Mouse (Mus musculus) CH12.LX (cell line): ENCODE results near the gene Ttll6. TPM values are rescaled to one million over a fixed set of nuclear protein-coding genes. Genes with fewer than 3 reads are reported as not detected.
A peak's percentile ranks its signal among the peaks of the same experiment; 100 is the strongest.

Experiments used
- DNase-seq: peaks from one replicate; pipeline ENCODE4 v3.0.0-alpha.2; 2013; ENCODE audit errors: extremely low read depth
- H3K27ac ChIP-seq: 2 replicates; pipeline ENCODE4 v1.5.1; 2012; ENCODE audit warnings: low read depth, mild to moderate bottlenecking, control low read depth, moderate library complexity; ENCODE audit not compliant: insufficient read depth
- H3K27me3 ChIP-seq: replicated peaks from 2 replicates; pipeline ENCODE3; 2012; ENCODE audit warnings: inconsistent platforms
- H3K36me3 ChIP-seq, 2 experiments: replicated peaks in 1 of 2; 2 replicates each; pipeline versions ENCODE3 to v1.6.1; 2012; ENCODE audit warnings: inconsistent platforms in 1 of 2, low read length in 1 of 2, mild to moderate bottlenecking in 1 of 2, mixed read lengths in 1 of 2, moderate library complexity in 1 of 2; ENCODE audit not compliant: control insufficient read depth in 1 of 2, insufficient read depth in 1 of 2
- H3K4me1 ChIP-seq, 2 experiments: 2 replicates each; pipeline ENCODE4 v1.6.1; 2012; ENCODE audit warnings: inconsistent platforms in 1 of 2, moderate library complexity in 1 of 2; ENCODE audit not compliant: insufficient read depth in 2 of 2, control insufficient read depth in 1 of 2
- H3K4me2 ChIP-seq: 2 replicates; pipeline ENCODE4 v1.6.1; 2012; ENCODE audit warnings: low read depth, mild to moderate bottlenecking, control low read depth; ENCODE audit not compliant: poor library complexity, insufficient read depth, severe bottlenecking
- H3K4me3 ChIP-seq, 3 experiments: fragments of 150-350 bp in 1 of 3; sonication (generic) in 1 of 3; replicated peaks in 1 of 3; 2 replicates each; pipeline versions ENCODE3 to v1.5.1; 2011 to 2012; ENCODE audit warnings: low read depth in 2 of 3, low read length in 2 of 3, mild to moderate bottlenecking in 2 of 3, moderate library complexity in 2 of 3, control low read depth in 1 of 3, improper control_type of control experiment in 1 of 3, inconsistent platforms in 1 of 3, mixed read lengths in 1 of 3; ENCODE audit not compliant: poor library complexity in 1 of 3
- H3K79me2 ChIP-seq: replicated peaks from 2 replicates; pipeline ENCODE4 v1.6.1; 2012; ENCODE audit warnings: mild to moderate bottlenecking, moderate library complexity; ENCODE audit not compliant: control insufficient read depth, poor library complexity, insufficient read depth, severe bottlenecking; ENCODE audit errors: extremely low read depth
- H3K9ac ChIP-seq: 2 replicates; pipeline ENCODE4 v1.6.1; 2012; ENCODE audit warnings: low read depth, mild to moderate bottlenecking, control low read depth, moderate library complexity; ENCODE audit not compliant: insufficient read depth
- H3K9me3 ChIP-seq: replicated peaks from 2 replicates; pipeline ENCODE3; 2012; ENCODE audit warnings: low read length, inconsistent platforms, mixed read lengths
- BHLHE40 ChIP-seq: IDR thresholded peaks from 2 replicates; pipeline ENCODE4 v1.6.1; 2011; ENCODE audit warnings: mild to moderate bottlenecking, low read depth, low read length, improper control_type of control experiment
- CHD1 ChIP-seq: IDR thresholded peaks from 2 replicates; pipeline ENCODE4 v1.6.1; 2012; ENCODE audit warnings: low read depth, low read length, improper control_type of control experiment, inconsistent platforms
- CHD2 ChIP-seq: IDR thresholded peaks from 2 replicates; pipeline ENCODE4 v1.6.1; 2011; ENCODE audit warnings: low read length, improper control_type of control experiment
- CTCF ChIP-seq, 2 experiments: IDR thresholded peaks in 1 of 2; conservative IDR thresholded peaks in 1 of 2; 2 replicates each; pipeline ENCODE4 v1.5.1; 2011 to 2012; ENCODE audit warnings: low read depth in 2 of 2, low read length in 2 of 2, improper control_type of control experiment in 1 of 2, inconsistent platforms in 1 of 2, mild to moderate bottlenecking in 1 of 2, moderate library complexity in 1 of 2
- E2F4 ChIP-seq: IDR thresholded peaks from 2 replicates; pipeline ENCODE4 v1.6.1; 2011; ENCODE audit warnings: low read depth, low read length, improper control_type of control experiment; ENCODE audit not compliant: insufficient replicate concordance
- ELF1 ChIP-seq: IDR thresholded peaks from 2 replicates; pipeline ENCODE4 v1.6.1; 2014; ENCODE audit warnings: low read depth, mild to moderate bottlenecking, inconsistent platforms, low read length, improper control_type of control experiment
- EP300 ChIP-seq: IDR thresholded peaks from 2 replicates; pipeline ENCODE4 v1.6.1; 2011; ENCODE audit warnings: low read length, improper control_type of control experiment
- ETS1 ChIP-seq: conservative IDR thresholded peaks from 2 replicates; pipeline ENCODE4 v1.6.1; 2012; ENCODE audit warnings: low read depth, mild to moderate bottlenecking, inconsistent platforms, low read length, improper control_type of control experiment, moderate library complexity
- GABPA ChIP-seq: IDR thresholded peaks from 2 replicates; pipeline ENCODE4 v1.6.1; 2012; ENCODE audit warnings: low read depth, low read length, improper control_type of control experiment, inconsistent platforms; ENCODE audit not compliant: insufficient replicate concordance
- HCFC1 ChIP-seq: IDR thresholded peaks from 2 replicates; pipeline ENCODE4 v1.6.1; 2012; ENCODE audit warnings: low read depth, mild to moderate bottlenecking, inconsistent platforms, low read length, improper control_type of control experiment
- IRF4 ChIP-seq: IDR thresholded peaks from 2 replicates; pipeline ENCODE4 v1.6.1; 2014; ENCODE audit warnings: low read depth, mild to moderate bottlenecking, inconsistent platforms, low read length, improper control_type of control experiment
- JUND ChIP-seq: conservative IDR thresholded peaks from 2 replicates; pipeline ENCODE4 v1.6.1; 2011; ENCODE audit warnings: low read depth, low read length, improper control_type of control experiment
- KAT2A ChIP-seq: IDR thresholded peaks from 2 replicates; pipeline ENCODE4 v1.6.1; 2012; ENCODE audit warnings: low read length, improper control_type of control experiment, inconsistent platforms; ENCODE audit not compliant: insufficient replicate concordance
- MAFK ChIP-seq: IDR thresholded peaks from 2 replicates; pipeline ENCODE4 v1.6.1; 2011; ENCODE audit warnings: low read length, improper control_type of control experiment; ENCODE audit not compliant: insufficient replicate concordance
- MAX ChIP-seq: IDR thresholded peaks from 2 replicates; pipeline ENCODE4 v1.6.1; 2011; ENCODE audit warnings: low read length, improper control_type of control experiment
- MAZ ChIP-seq: IDR thresholded peaks from 2 replicates; pipeline ENCODE4 v1.6.1; 2012; ENCODE audit warnings: low read depth, mild to moderate bottlenecking, inconsistent platforms, low read length, improper control_type of control experiment, moderate library complexity
- MEF2A ChIP-seq: IDR thresholded peaks from 2 replicates; pipeline ENCODE4 v1.6.1; 2014; ENCODE audit warnings: low read depth, mild to moderate bottlenecking, inconsistent platforms, low read length, improper control_type of control experiment, borderline replicate concordance
- MXI1 ChIP-seq: IDR thresholded peaks from 2 replicates; pipeline ENCODE4 v1.6.1; 2011; ENCODE audit warnings: mild to moderate bottlenecking, low read depth, low read length, improper control_type of control experiment
- MYC ChIP-seq: IDR thresholded peaks from 2 replicates; pipeline ENCODE4 v1.6.1; 2011; ENCODE audit warnings: low read depth, mild to moderate bottlenecking, improper control_type of control experiment, low read length
- NELFE ChIP-seq: IDR thresholded peaks from 2 replicates; pipeline ENCODE4 v1.6.1; 2011; ENCODE audit warnings: low read depth, low read length, improper control_type of control experiment
- NRF1 ChIP-seq: IDR thresholded peaks from 2 replicates; pipeline ENCODE4 v1.6.1; 2014; ENCODE audit warnings: low read depth, mild to moderate bottlenecking, inconsistent platforms, low read length, improper control_type of control experiment, moderate library complexity
- POLR2A ChIP-seq: IDR thresholded peaks from 2 replicates; pipeline ENCODE4 v1.6.1; 2011; ENCODE audit warnings: low read depth, mild to moderate bottlenecking, improper control_type of control experiment, low read length
- POLR2AphosphoS2 ChIP-seq: IDR thresholded peaks from 2 replicates; pipeline ENCODE4 v1.6.1; 2011; ENCODE audit warnings: low read depth, low read length, improper control_type of control experiment
- RCOR1 ChIP-seq: conservative IDR thresholded peaks from 2 replicates; pipeline ENCODE4 v1.6.1; 2012; ENCODE audit warnings: low read depth, mild to moderate bottlenecking, inconsistent platforms, low read length, improper control_type of control experiment
- SIN3A ChIP-seq: IDR thresholded peaks from 2 replicates; pipeline ENCODE4 v1.6.1; 2012; ENCODE audit warnings: low read length, improper control_type of control experiment, inconsistent platforms
- TBP ChIP-seq: conservative IDR thresholded peaks from 2 replicates; pipeline ENCODE4 v1.6.1; 2011; ENCODE audit warnings: low read depth, low read length, improper control_type of control experiment
- TCF12 ChIP-seq: IDR thresholded peaks from 2 replicates; pipeline ENCODE4 v1.6.1; 2014; ENCODE audit warnings: low read depth, mild to moderate bottlenecking, inconsistent platforms, low read length, improper control_type of control experiment
- USF1 ChIP-seq: IDR thresholded peaks from 2 replicates; pipeline ENCODE4 v1.6.1; 2014; ENCODE audit warnings: low read depth, mild to moderate bottlenecking, inconsistent platforms, low read length, improper control_type of control experiment
- ZC3H11A ChIP-seq: IDR thresholded peaks from 2 replicates; pipeline ENCODE4 v1.6.1; 2012; ENCODE audit warnings: low read depth, mild to moderate bottlenecking, inconsistent platforms, low read length, improper control_type of control experiment
- ZMIZ1 ChIP-seq: IDR thresholded peaks from 2 replicates; pipeline ENCODE4 v1.6.1; 2012; ENCODE audit warnings: low read depth, mild to moderate bottlenecking, inconsistent platforms, low read length, improper control_type of control experiment
- ZNF384 ChIP-seq: IDR thresholded peaks from 2 replicates; pipeline ENCODE4 v1.6.1; 2012; ENCODE audit warnings: low read depth, low read length, improper control_type of control experiment, inconsistent platforms
- dilution Hi-C: fragments of 300-500 bp; cut with MboI; formaldehyde crosslinking; loops from 2 replicates; pipeline ENCODE4 v1.14.3; 2020; ENCODE audit warnings: low sequenced_read_pairs; ENCODE audit not compliant: extremely low pct_unique_long_range_greater_than_20kb, extremely low pct_ligation_motif_present
- in situ Hi-C: fragments of 300-500 bp; cut with MboI; formaldehyde crosslinking; loops from 3 replicates; pipeline ENCODE4 v1.14.3; 2019; ENCODE audit warnings: low sequenced_read_pairs, low pct_ligation_motif_present, low pct_unique_long_range_greater_than_20kb, mixed read lengths
- polyA plus RNA-seq: library from polyadenylated mRNA; unstranded; fragments of >175 nt; gene quantifications from 2 replicates; pipeline ENCODE4 v1.2.1, GENCODE M21; 2012; ENCODE audit warnings: low read depth; ENCODE audit not compliant: insufficient read length
- total RNA-seq, 2 experiments: library from RNA; depleted of rRNA; stranded (reverse); fragments of 300-350 nt in 1 of 2; fragments of >200 nt in 1 of 2; gene quantifications; 2 replicates each; pipeline ENCODE4 v1.2.3; 2012 to 2014

Ttll6 gene
- total and polyA plus RNA-seq, 3 experiments: 0.09 TPM; not detected in 2

GRCm38 (mm10) chr11:96199181-96200086, 65.8 kb downstream of the Ttll6 start:
- Histone ChIP-seq H3K36me3 (peaks cover 0 to 23% of the 10 kb centered on the region in 2 experiments), H3K4me1 (peaks cover 0 to 41% of the 10 kb centered on the region in 2 experiments; a peak in 2 of 4 replicates)
- no peak for TF ChIP-seq ZC3H11A
- TF ChIP-seq CHD2: peak; percentile 80
- TF ChIP-seq MYC: 0 out of 2 replicates have a peak, but pooled peaks have one; percentile 57
- peak; percentile 76 for TF ChIP-seq POLR2A
- peak; percentile 88 for TF ChIP-seq SIN3A
- no peak for TF ChIP-seq GABPA
- TF ChIP-seq CTCF (conservative IDR thresholded peaks at IDR 0.05 in 1 of 2, IDR thresholded peaks at IDR 0.05 in 1 of 2; ENCODE audit: low read depth in 2 of 2, low read length in 2 of 2): no peak
- TF ChIP-seq IRF4: 0 out of 2 replicates have a peak, but pooled peaks have one; percentile 70
- TF ChIP-seq HCFC1: peak; percentile 87
- TF ChIP-seq RCOR1: peak; percentile 78; the same call in 1 of the 2 replicates
- TF ChIP-seq ZNF384: 0 out of 2 replicates have a peak, but pooled peaks have one; percentile 5
- TF ChIP-seq TBP: peak; percentile 94
- TF ChIP-seq NELFE: peak; percentile 67
- TF ChIP-seq EP300: peak; percentile 41; the same call in 1 of the 2 replicates
- no peak for TF ChIP-seq USF1
- TF ChIP-seq E2F4: peak; percentile 21; the same call in 1 of the 2 replicates
- peak; percentile 80 for TF ChIP-seq TCF12
- peak; percentile 53; the same call in 1 of the 2 replicates for TF ChIP-seq BHLHE40
- TF ChIP-seq JUND: no peak
- peak; percentile 97 for TF ChIP-seq CHD1
- TF ChIP-seq NRF1: no peak
- 0 out of 2 replicates have a peak, but pooled peaks have one; percentile 41 for TF ChIP-seq MAFK
- TF ChIP-seq ETS1: peak; percentile 66
- TF ChIP-seq MXI1: peak; percentile 71; the same call in 1 of the 2 replicates
- peak; percentile 99 for TF ChIP-seq MAZ
- no peak for TF ChIP-seq MAX
- peak; percentile 88; the same call in 1 of the 2 replicates for TF ChIP-seq POLR2AphosphoS2
- TF ChIP-seq MEF2A: 0 out of 2 replicates have a peak, but pooled peaks have one; percentile 75
- peak; percentile 95 for TF ChIP-seq ELF1
- no peak for TF ChIP-seq ZMIZ1
- TF ChIP-seq KAT2A: 0 out of 2 replicates have a peak, but pooled peaks have one; percentile 56
- TF ChIP-seq, all 38 proteins: peak for 23
- in situ Hi-C loops (loop anchor here (5.0 kb wide), 1 partner anchor 52 kb away; no protein-coding TSS in a partner anchor), dilution Hi-C loops (no loop called here)
- peak overlapping the region; percentile 14; the same call in 1 of the 2 replicates for H3K27ac ChIP-seq
- H3K27me3 ChIP-seq: no peaks in the 10 kb centered on the region
- H3K9ac ChIP-seq: peak overlapping the region; percentile 64
- peak; percentile 94 for DNase-seq
- H3K4me2 ChIP-seq: peak overlapping the region; percentile 98
- H3K9me3 ChIP-seq: no peaks in the 10 kb centered on the region
- peak overlapping the region; percentile 58 to 69 (median 60) for H3K4me3 ChIP-seq
- no peaks in the 10 kb centered on the region for H3K79me2 ChIP-seq
